Mouse (Mus musculus): ENCODE data around the gene Med16.

Med16 gene

DNA sequence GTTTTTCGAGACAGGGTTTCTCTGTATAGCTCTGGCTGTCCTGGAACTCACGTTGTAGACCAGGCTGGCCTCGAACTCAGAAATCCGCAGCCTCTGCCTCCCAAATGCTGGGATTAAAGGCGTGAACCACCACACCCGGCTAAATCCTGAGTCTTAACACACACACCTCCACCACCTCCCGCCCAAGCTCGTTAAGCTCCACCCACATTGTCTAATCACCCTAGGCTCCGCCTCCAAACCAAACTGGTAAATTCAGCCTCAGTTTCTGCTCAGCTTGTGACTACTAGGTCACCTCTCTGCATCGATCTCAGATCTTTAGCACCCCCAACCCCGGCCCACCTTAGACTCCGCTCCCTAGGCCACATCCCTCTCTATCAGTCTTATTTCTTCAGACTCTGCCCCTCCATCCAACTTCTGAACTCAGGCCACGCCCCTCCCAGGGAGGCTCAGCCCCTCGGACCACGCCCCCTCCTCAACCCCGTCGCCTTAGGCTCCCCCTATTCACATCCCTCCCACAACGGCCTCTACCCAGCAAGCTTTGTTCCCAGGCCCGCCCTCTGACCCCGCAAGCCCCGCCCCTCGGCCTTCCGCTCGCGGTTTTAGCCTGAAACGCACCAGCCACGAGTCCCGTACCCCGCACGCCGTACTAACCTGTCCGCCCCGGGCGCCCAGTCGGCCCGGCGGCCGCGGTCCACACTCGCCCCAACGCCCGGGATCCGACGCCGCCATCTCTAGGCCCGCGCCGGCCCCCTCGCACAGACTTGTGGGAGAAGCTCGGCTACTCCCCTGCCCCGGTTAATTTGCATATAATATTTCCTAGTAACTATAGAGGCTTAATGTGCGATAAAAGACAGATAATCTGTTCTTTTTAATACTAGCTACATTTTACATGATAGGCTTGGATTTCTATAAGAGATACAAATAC lies at the start of gene Med16:
Gene Med16, minus strand, starts transcription at position 757 of the 925 bp plus-strand sequence.
- peak; percentile 92 for DNase-seq (ENCODE audit: low spot score)

DNA sequence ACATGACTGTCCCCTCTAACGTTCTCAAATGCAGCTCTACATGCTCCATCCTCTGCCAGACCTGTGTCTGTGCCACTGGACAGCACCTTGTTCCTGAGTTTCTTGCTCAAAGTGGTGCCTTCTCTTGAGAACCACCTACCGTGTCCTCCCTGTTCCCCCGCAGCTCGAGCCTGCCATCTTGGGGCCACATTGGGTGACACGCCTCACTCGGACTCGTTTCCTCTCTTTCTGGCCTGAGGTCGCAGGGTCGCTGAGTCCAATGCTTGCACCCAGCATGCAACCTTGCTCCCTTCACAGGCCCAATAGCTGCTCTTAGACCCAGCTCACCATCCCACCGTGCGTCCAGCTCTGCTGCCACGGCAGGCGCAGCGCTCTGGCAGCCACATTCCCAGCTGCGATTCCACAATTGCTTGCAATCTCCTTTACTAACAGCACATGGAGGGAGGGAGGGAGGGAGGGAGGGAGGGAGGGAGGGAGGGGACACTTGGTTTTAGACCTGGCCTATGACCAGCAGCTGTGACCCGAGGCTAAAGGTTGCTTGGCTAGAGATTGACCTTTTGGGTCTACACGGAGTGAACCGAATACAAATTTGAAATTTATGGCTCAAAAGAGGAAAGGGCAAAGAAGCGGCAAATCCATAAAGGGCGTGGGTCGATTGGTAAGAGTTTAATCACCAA lies 49.6 kb upstream of the Med16 start:
- peak; percentile 73 for DNase-seq (ENCODE audit: low spot score)

DNA sequence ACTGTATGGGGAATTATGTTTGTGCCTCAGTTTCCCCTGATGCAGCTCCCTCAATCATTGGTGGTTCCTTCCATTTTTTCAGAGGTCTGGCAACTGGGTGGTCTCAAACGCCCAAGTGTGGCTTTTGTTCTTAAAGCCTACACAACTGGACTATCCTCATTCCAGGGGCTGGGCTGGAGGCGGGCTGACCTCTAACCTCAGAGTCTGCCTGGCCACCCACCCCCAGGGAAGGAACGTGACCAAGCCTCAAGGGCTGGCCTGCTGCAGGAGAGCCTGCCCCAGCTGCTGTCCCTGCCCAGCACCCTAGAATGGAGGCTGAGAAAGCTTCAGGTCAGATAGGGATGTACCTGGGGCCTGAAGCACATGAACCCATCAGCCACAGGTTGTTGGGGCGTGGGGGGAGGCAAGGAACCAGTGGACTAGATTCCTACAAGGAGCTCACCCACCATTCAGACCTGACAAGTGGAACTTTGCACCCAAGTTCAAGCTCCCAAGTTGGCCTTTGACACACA lies 48.0 kb upstream of the Med16 start:
- no peak for DNase-seq (ENCODE audit: low spot score)

DNA sequence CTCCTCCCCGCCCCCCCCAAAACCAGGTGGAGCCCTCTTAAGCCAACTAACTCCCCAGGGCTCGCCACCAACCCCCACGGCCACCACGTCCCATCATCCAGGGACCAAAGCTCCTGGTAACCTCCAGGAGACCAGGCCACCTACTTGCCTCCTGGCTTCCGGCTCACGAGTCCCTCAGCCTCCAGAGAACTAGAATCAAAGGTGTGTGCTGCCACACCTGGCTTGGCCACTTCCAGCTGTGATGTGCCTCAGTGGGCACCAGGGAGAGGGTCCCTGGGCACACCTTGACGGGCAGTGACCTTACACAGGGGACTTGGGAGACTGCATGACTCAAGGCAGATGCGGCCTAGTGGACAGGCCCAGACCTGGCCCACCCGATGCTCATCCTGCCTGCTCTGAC lies 47.0 kb upstream of the Med16 start:
- DNase-seq (ENCODE audit: low spot score), result no peak

DNA sequence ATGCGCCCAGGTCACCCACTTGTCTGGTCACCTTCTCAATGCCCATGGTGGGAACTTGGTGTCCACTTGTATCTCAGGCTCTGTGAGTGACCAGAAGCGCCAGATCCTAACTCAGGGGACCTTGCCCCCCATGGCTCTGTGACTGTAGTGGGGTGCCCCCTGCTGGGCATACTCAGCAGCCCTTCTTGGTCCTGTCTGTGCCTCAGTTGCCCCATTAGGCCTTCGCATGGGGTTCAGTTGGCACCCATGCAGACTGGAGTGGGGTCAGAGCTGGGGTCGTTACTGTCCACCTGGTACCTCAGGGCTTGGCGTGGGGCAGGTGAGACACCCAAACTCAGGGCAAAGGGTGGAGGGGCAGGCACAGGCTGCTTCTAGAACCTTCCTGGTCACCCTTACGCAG lies 45.2 kb upstream of the Med16 start:
- no peak for DNase-seq (ENCODE audit: low spot score)

DNA sequence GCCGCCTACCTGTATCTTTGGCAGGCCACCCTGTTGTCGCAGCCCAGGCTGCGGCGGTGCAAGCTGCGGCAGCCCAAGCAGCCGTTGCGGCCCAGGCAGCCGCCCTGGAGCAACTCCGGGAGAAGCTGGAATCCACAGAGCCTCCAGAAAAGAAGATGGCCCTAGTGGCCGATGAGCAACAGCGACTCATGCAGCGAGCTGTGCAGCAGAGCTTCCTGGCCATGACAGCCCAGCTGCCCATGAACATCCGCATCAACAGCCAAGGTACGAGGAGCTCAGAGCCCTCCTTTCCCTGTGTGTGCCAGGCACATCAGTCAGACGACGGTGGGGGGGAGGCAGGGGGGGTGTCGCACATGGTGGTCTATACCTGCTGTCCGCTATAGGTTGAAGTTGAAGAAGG lies 41.9 kb upstream of the Med16 start:
- no peak for DNase-seq (ENCODE audit: low spot score)

DNA sequence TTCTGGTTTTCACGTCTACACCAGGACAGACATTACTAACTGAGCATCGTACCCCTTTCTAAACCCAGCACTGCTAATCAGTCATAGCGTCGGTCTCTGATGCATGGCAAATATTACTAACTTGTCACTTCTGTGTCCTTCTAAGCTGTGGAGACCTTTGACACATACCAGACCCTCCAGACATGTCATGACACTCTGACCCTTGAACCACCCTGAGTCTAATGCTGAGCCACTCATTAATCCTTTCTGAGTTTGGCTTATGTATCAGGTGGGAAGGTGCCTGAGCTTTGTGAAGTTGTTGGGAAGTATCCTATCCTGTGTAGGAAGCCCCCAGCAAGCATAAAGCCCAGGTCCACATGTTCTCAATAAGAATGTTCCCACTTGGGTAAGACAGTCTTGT lies 41.1 kb upstream of the Med16 start:
- no peak for DNase-seq (ENCODE audit: low spot score)

DNA sequence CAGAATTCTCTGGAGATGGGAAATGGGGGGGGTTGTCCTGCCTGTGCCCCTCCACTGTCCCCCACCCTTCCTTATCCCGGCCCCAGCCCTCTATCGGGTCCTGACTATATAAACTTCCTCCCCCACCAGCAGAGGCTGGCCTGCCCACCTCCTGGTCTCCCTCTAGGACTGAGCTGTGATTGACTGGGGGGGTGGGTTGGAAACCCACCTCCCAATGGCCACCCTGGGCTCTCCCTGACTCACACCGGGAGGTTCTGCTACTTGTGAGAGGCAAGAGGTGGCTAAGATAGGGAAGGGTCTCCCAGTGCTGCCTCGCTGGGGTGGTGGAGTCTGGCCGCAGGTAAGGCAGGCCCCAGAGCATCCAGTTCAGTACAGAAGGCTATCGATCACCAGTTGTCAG lies 38.8 kb upstream of the Med16 start:
- DNase-seq (ENCODE audit: low spot score), result no peak

DNA sequence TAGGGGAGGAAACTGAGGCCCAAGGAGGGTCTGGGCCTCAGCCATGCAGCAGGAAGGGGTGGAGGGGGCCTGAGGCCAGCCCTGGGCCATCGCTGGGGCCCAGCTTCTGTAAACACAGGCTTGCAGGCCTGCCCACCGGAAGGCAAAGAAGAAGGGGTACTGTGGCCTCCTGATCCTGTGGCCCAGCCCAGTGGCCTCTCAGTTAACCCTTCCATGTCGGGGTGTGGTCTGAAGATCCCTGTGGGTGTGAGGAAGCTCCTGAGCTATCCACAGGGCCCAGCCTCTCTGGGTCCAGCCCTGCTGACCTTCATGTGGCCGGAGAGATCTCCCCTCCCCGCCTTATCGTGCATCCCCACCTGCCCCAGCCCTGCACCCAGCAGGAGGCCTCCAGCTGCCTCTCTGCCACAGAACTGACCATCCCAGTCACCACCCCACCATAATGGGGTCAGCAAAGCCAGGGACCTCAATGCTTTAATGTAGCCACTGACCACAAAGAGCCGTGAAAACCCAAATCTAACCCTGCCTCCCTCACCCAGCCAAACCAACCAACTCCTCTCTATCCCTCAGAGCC lies 38.1 kb upstream of the Med16 start:
- no peak for DNase-seq (ENCODE audit: low spot score)

DNA sequence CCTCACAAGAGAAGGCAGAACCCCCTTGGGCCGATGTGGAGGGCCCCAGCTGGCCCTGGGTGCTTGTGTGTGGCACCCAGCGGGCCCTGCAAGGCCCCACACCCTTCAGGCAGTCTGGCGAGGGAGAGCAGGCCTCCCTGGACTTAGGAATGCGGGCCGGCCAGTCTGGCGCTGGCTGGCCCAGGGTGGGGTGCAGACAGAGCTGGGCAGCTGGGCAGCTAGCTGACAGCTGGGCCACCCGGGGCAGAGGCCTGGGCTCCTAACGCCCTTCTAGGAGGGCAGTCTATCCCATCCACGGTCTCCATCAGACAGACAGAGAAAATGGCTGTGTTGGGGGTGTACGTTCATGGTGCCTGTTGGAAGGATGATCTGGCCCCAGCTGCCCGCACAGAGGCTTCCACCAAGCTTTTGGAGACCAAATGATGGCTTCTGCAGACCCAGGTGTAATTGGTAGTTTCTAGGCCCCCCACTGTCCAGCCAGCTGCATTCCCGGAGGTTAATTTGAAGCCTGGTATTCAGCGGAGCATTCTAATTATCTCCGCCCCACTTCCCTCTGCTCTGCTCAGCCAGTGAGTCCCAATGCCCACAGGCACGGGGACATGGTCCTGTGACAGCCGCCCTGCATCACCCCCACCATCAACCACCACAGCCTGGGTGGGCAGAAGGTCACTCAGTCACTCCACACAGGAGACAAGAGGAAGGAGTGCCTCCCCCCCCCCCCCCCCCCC lies 36.9 kb upstream of the Med16 start:
- peak; percentile 39 for DNase-seq (ENCODE audit: low spot score)

DNA sequence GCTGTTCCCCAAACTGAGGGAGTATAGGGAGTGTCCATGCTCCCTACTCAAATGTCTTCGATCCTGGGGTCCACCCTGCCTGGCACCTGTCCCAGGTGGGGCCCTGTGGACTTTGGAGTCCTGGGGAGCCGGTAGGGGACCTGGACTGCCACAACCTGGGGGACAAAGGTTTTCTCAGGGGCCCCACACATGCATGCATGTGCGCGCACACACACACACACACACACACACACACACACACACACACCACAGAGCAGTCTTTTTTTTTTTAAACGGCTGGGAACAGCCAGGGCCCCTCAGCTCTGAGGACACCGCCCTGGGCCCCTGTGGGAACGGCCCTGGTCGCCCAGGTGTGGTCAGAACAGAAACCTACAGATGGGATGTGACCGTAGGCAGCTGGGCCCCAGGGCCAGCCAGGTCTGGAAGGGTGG lies 34.8 kb upstream of the Med16 start:
- no peak for DNase-seq (ENCODE audit: low spot score)

DNA sequence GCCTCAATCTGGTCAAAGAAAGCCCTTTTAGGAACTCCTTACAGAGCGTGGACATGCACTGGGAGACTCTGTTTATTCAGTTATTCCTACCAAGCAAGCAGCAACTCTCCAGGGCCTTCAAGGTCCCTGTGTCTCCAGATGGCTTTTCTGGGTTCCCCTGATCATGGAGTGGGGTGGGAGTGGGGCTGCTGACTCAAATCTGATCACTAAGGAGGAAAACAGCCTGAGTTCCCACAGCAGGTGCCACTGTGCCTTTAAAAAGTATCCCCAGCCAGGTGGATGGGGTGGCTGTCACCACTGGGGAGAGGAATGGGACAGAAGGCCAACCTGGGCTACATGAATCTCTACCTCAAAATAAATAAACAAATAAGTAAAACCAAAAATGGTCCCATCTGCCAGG lies 34.3 kb upstream of the Med16 start:
- no peak for DNase-seq (ENCODE audit: low spot score)

DNA sequence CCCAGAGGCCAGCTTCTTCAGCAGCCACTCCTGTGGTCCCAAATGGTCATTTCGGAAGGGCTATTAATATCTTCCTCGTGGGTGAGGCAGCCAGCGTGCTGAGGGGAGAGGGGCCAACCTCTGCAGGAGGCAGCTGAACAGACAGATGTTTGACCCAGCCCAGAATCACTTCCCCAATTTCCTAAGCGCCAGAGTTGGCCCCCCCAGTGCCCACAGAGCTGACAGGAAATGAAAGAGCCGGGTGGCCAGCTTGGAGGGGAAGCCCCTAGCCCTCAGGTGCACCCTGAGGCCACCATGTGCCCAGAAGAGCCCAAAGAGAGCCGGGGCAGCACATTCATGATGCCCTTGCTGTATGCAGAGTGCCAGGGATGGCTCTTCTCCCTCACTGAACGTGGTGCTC lies 32.0 kb upstream of the Med16 start:
- no peak for DNase-seq (ENCODE audit: low spot score)

DNA sequence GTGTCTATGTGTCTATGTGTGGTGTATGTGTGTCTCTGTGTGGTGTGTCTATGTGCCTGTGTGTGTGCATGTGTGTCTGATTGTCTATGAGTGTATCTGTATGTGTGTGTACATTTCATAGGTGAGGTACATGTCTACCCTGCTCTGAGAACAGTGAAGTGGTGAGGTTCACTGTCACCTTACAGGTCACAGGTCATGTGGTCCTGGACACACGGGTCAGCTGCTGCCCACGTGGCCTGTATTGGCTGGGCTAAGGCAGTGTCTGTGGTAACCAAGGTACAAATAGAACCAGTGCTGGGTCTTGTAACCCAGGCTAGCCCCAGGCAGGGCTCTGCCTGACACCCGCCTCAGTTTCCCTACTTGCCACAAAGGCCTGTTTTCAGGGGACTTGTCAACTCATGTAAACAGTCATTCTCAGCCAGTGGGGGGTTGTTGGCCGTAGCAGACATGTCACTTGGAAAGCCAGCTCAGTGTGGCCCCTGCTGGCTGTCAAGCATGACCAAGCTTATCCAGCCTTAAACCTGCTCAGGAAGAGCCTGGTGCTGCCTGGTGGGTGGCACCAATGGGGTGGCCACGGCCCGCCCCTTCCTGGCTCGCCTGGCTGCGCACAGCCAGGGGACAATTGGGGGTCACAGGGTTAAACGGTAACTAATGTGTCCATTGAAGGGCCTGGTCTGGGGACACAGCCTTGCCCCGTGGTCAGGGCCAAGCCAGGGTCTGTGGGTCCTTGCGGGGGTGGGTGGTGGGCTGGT lies 29.2 kb upstream of the Med16 start:
- DNase-seq (ENCODE audit: low spot score), result no peak

DNA sequence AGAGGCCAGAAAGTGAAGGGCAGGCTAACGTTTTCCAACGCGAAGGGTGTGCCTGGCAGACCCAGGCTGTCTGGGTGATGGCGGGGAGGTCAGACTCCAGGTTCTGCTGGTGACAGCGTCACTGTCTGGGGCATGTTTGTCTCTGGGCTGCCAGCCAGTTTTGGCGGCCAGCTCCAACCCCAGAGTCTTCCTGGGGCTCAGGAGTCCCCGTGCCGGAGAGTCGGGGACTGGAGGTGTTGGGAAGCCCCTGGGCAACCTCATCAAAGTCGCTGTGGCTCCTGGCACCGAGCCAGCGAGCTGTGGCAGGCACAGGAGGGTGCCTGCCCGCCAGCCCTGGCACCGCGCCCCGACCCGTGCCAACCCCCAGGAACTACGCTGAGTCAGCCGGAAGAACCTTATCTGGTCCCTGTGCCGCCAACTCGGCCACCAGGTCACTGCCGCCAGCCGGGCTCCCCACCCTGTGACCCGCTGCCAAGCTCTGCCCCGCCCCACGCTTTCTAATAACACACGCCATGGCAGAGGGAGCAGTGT lies 28.3 kb upstream of the Med16 start:
- peak; percentile 81 for DNase-seq (ENCODE audit: low spot score)

DNA sequence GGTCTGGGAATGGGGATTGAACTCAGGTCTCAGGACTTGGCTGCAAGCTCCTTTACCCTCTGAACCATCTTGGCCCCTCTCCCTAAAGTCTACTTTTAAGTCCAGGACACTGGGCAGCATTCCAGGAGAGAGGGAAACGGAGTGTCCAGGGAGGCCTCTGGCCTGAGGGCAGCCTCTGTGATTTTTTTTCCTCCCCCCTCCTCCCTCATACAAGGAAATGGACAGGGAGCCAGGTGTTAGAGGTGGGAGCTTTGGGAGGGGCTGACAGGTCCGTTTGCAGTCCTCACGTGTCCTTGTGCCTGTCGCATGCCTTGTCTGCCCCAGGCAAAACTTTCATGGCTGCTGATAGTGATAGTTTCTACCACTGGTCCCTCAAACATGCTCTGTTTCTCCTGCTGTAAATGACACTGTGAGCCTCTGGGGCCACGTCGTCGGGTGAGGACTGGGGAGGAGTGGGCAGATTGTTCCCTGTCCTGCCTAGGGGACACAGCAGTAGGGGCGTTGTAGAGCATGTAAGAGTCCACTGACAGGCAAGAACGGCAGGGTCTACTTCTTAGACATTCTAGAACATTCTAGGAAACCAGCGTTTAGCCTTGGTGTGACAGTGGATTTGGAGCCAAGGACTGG lies 27.7 kb upstream of the Med16 start:
- DNase-seq (ENCODE audit: low spot score), result no peak

DNA sequence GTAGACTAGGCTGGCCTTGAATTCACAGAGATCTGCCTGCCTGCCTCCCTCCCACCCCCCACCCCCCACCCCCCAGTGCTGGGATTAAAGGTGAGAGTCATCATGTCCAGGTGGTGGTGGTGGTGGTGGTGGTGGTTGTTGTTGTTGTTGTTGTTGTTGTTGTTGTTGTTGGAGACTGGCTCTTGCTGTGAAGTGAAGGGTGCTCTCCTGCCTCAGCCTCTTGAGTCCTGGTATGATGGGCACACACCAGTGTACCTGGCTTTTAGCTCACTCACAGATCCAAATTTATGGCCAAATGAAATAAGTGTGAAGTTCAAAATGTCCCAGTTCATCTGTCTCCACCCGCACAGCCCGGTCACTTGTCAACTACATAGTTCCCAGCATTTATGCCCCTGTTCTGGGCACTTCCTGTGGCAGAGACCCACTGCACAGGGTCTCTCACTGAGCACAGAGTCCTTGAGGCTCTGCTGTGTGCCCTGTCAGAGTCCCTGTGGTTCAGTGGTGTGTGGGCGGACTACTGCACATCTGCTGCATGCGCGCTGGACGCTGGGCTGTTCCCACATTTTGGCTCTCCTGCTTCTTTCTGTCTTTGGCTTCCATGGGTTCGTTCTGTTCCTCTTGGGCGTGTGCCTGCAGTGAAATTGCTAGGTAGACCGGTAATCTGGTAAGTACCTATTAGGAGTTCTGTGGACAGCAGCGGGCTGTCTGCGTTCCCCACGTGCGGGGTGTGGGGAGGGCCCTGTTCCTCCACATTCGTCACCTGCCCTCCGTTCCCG lies 26.3 kb upstream of the Med16 start:
- DNase-seq (ENCODE audit: low spot score), result no peak

DNA sequence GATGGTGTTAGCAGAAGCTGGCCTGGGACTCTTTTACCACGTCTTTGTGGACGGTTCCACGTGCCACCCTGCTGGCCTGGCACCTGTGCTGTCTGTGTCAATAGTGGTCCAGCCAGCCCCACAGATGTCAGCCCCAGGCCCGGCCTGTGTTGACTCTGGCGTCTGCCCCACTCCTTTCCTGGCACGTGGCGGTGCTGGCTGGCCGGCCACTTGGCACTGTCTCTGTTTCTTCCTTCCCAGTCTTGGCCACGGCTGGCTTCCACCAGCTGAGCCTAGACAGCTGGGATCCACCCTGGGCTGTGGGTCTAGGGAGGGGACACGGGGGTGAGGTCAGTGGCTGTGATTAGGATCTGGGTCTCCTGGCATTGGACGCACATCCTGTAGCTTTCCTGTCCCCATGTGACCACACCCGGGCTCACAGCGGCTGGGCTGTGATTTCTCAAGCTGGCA lies 25.6 kb upstream of the Med16 start:
- peak; percentile 63 for DNase-seq (ENCODE audit: low spot score)

DNA sequence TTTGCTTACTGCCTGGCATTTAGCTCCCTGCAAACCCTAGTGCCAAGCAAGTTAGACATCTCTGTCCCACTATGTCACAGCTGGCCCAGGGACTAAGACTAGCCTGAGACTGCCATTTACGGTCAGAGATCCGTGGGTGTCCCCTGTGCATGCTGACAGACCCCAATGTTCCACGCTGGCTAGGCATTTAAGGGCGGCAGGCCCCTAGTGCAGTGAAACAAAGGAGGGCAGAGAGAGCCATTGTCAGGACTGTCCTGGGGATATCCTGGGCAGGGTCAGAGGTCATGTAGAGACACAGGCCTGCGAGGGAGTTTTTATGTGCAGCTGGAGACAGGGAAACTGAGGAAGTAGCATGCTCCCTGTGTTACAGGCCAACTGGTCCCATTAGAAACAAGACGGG lies 25.1 kb upstream of the Med16 start:
- DNase-seq (ENCODE audit: low spot score), result no peak

DNA sequence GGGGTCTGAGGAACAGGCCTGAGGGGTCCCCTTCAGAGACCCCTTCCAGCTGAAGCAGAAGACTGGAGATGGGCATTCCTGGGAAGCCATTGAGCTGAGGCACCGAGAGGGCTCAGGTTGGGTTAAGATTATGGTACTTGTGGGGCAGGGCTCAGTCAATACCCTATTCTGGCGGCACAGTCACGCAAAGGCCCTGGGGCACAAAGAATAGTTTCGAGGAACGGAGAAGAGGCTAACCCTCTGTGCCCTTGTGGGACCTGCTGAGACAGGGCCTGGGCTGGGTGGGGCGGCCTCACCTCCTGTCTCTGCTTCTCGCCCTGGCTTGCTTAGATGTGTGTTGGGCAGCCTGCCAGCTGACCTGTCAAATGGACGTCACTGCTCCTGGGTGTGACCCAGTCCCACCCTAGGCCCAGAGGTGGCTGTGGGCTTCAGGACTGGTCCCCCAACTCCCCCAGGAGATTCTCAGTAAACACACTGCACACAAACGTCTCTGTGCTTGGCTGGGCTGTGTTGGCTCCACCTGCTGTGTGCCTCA lies 24.5 kb upstream of the Med16 start:
- no peak for DNase-seq (ENCODE audit: low spot score)
